Mouse (Mus musculus): ENCODE data around the gene Farp1. TPM values are rescaled to one million over a fixed set of nuclear protein-coding genes. Genes with fewer than 3 reads are reported as not detected.

Farp1 gene
- polyA plus RNA-seq, 1 experiment, result 12.4 TPM

- Histone ChIP-seq H3K27me3 (ENCODE audit: control insufficient read depth, insufficient read depth, low read length) (no peaks in the 10 kb centered on the region), H3K27ac (ENCODE audit: insufficient read depth, low read depth, low read length) (no peak overlapping the region), H3K36me3 (ENCODE audit: control insufficient read depth, insufficient read depth, low read length) (peaks cover 1% of the 10 kb centered on the region; the same call in 1 of the 2 replicates), H3K4me3 (ENCODE audit: low read depth, low read length) (no peak overlapping the region), H3K4me1 (ENCODE audit: control insufficient read depth, insufficient read depth, insufficient read length, low read length) (no peaks in the 10 kb centered on the region)
- TF ChIP-seq CTCF (IDR thresholded peaks at IDR 0.05; ENCODE audit: extremely low read depth, insufficient read length, insufficient replicate concordance, low read depth, low read length) (no peak), POLR2A (IDR thresholded peaks at IDR 0.05; ENCODE audit: low read depth, low read length) (no peak)
- 66% methylated on average over 6 of the region's 6 CpGs for WGBS
These were observed 130.5 kb downstream of the Farp1 start for GRCm38 (mm10) chr14:121165408-121166037.

- Histone ChIP-seq H3K4me3 (ENCODE audit: low read depth, low read length) (no peak overlapping the region), H3K36me3 (ENCODE audit: control insufficient read depth, insufficient read depth, low read length) (peaks cover 1% of the 10 kb centered on the region; the same call in 1 of the 2 replicates), H3K27ac (ENCODE audit: insufficient read depth, low read depth, low read length) (no peak overlapping the region), H3K27me3 (ENCODE audit: control insufficient read depth, insufficient read depth, low read length) (no peaks in the 10 kb centered on the region), H3K4me1 (ENCODE audit: control insufficient read depth, insufficient read depth, insufficient read length, low read length) (no peaks in the 10 kb centered on the region)
- 68% methylated on average over 7 of the region's 7 CpGs for WGBS
- TF ChIP-seq CTCF (IDR thresholded peaks at IDR 0.05; ENCODE audit: extremely low read depth, insufficient read length, insufficient replicate concordance, low read depth, low read length), result no peak
- no peak for TF ChIP-seq POLR2A (IDR thresholded peaks at IDR 0.05; ENCODE audit: low read depth, low read length)
These were observed 131.0 kb downstream of the Farp1 start for GRCm38 (mm10) chr14:121166038-121166436.

GRCm38 (mm10) chr14:121168716-121169115, 133.7 kb downstream of the Farp1 start:
- 77% methylated on average over 3 of the region's 3 CpGs for WGBS
- TF ChIP-seq POLR2A (IDR thresholded peaks at IDR 0.05; ENCODE audit: low read depth, low read length) (no peak), CTCF (IDR thresholded peaks at IDR 0.05; ENCODE audit: extremely low read depth, insufficient read length, insufficient replicate concordance, low read depth, low read length) (no peak)
- Histone ChIP-seq H3K4me1 (ENCODE audit: control insufficient read depth, insufficient read depth, insufficient read length, low read length) (no peaks in the 10 kb centered on the region), H3K27me3 (ENCODE audit: control insufficient read depth, insufficient read depth, low read length) (no peaks in the 10 kb centered on the region), H3K4me3 (ENCODE audit: low read depth, low read length) (no peak overlapping the region), H3K36me3 (ENCODE audit: control insufficient read depth, insufficient read depth, low read length) (0 out of 2 replicates have a peak, but pooled peaks cover 1% of the 10 kb centered on the region), H3K27ac (ENCODE audit: insufficient read depth, low read depth, low read length) (no peak overlapping the region)

- H3K27ac ChIP-seq (ENCODE audit: insufficient read depth, low read depth, low read length), result no peak overlapping the region
- 69% methylated on average over 9 of the region's 9 CpGs for WGBS
- H3K36me3 ChIP-seq (ENCODE audit: control insufficient read depth, insufficient read depth, low read length), result 0 out of 2 replicates have a peak, but pooled peaks cover 1% of the 10 kb centered on the region
- no peaks in the 10 kb centered on the region for H3K4me1 ChIP-seq (ENCODE audit: control insufficient read depth, insufficient read depth, insufficient read length, low read length)
- no peaks in the 10 kb centered on the region for H3K27me3 ChIP-seq (ENCODE audit: control insufficient read depth, insufficient read depth, low read length)
- TF ChIP-seq CTCF (IDR thresholded peaks at IDR 0.05; ENCODE audit: extremely low read depth, insufficient read length, insufficient replicate concordance, low read depth, low read length), result no peak
- TF ChIP-seq POLR2A (IDR thresholded peaks at IDR 0.05; ENCODE audit: low read depth, low read length), result no peak
- no peak overlapping the region for H3K4me3 ChIP-seq (ENCODE audit: low read depth, low read length)
These were observed 135.3 kb downstream of the Farp1 start for GRCm38 (mm10) chr14:121170321-121170720.

- TF ChIP-seq CTCF (IDR thresholded peaks at IDR 0.05; ENCODE audit: extremely low read depth, insufficient read length, insufficient replicate concordance, low read depth, low read length), result no peak
- no peak for TF ChIP-seq POLR2A (IDR thresholded peaks at IDR 0.05; ENCODE audit: low read depth, low read length)
- Histone ChIP-seq H3K27me3 (ENCODE audit: control insufficient read depth, insufficient read depth, low read length) (no peaks in the 10 kb centered on the region), H3K4me1 (ENCODE audit: control insufficient read depth, insufficient read depth, insufficient read length, low read length) (no peaks in the 10 kb centered on the region; the same call in 1 of the 2 replicates), H3K4me3 (ENCODE audit: low read depth, low read length) (no peak overlapping the region), H3K36me3 (ENCODE audit: control insufficient read depth, insufficient read depth, low read length) (no peaks in the 10 kb centered on the region), H3K27ac (ENCODE audit: insufficient read depth, low read depth, low read length) (no peak overlapping the region)
- 70% methylated on average over 19 of the region's 19 CpGs for WGBS
These were observed 137.4 kb downstream of the Farp1 start for GRCm38 (mm10) chr14:121172065-121173036.

GRCm38 (mm10) chr14:121175385-121175784, 140.4 kb downstream of the Farp1 start:
- no peaks in the 10 kb centered on the region for H3K27me3 ChIP-seq (ENCODE audit: control insufficient read depth, insufficient read depth, low read length)
- no peak overlapping the region for H3K27ac ChIP-seq (ENCODE audit: insufficient read depth, low read depth, low read length)
- no peak for TF ChIP-seq POLR2A (IDR thresholded peaks at IDR 0.05; ENCODE audit: low read depth, low read length)
- no peak for TF ChIP-seq CTCF (IDR thresholded peaks at IDR 0.05; ENCODE audit: extremely low read depth, insufficient read length, insufficient replicate concordance, low read depth, low read length)
- no peaks in the 10 kb centered on the region for H3K36me3 ChIP-seq (ENCODE audit: control insufficient read depth, insufficient read depth, low read length)
- 64% methylated on average over 9 of the region's 9 CpGs for WGBS
- no peaks in the 10 kb centered on the region; the same call in 1 of the 2 replicates for H3K4me1 ChIP-seq (ENCODE audit: control insufficient read depth, insufficient read depth, insufficient read length, low read length)
- no peak overlapping the region for H3K4me3 ChIP-seq (ENCODE audit: low read depth, low read length)

GRCm38 (mm10) chr14:121175861-121176260, 140.9 kb downstream of the Farp1 start:
- H3K36me3 ChIP-seq (ENCODE audit: control insufficient read depth, insufficient read depth, low read length), result no peaks in the 10 kb centered on the region
- H3K27ac ChIP-seq (ENCODE audit: insufficient read depth, low read depth, low read length), result no peak overlapping the region
- 51% methylated on average over 4 of the region's 4 CpGs for whole genome bisulfite sequencing

More at GRCm38 (mm10) chr14:121175861-121176260, 140.9 kb downstream of the Farp1 start:
- TF ChIP-seq POLR2A (IDR thresholded peaks at IDR 0.05; ENCODE audit: low read depth, low read length) (no peak), CTCF (IDR thresholded peaks at IDR 0.05; ENCODE audit: extremely low read depth, insufficient read length, insufficient replicate concordance, low read depth, low read length) (no peak)
- H3K4me1 ChIP-seq (ENCODE audit: control insufficient read depth, insufficient read depth, insufficient read length, low read length), result no peaks in the 10 kb centered on the region; the same call in 1 of the 2 replicates
- no peaks in the 10 kb centered on the region for H3K27me3 ChIP-seq (ENCODE audit: control insufficient read depth, insufficient read depth, low read length)
- H3K4me3 ChIP-seq (ENCODE audit: low read depth, low read length), result no peak overlapping the region
